Comparison of ENCODE assay signal across 12 mouse cellular contexts in genomic region chr4:82704079-82704830, GRCm38 (mm10). TPM values are rescaled to one million over a fixed set of nuclear protein-coding genes. Genes with fewer than 3 reads are reported as not detected.
DNase-seq lines count a peak whose midpoint lies in the region; ATAC-seq and TF ChIP-seq lines count a peak whose summit lies in the region.
"Had no signal": no experiment of that assay in that cellular context is flagged by ENCODE, and none has a peak within 500 bp of the region (broad histone marks: within the 10 kb centered on the region; RNA-seq: fewer than 3 reads in every experiment).

No protein-coding gene starts in this region.

- H3K4me2 ChIP-seq in embryonic facial prominence, embryonic 11.5 days (ENCODE audit: low read depth, low read length), result peak overlapping the region; percentile 1; the same call in 1 of the 2 replicates
- peak overlapping the region; percentile 41 for H3K4me2 ChIP-seq in forebrain, postnatal 0 days (ENCODE audit: low read depth)
- H3K4me2 ChIP-seq in midbrain, embryonic 13.5 days (replicated peaks), result peak overlapping the region; percentile 40

- 0 out of 2 replicates have a peak overlapping the region, but pooled peaks have one; percentile 9 for H3K27ac ChIP-seq in embryonic facial prominence, embryonic 11.5 days (replicated peaks; ENCODE audit: low read depth, low read length)
- no peak overlapping the region; the same call in 1 of the 2 replicates for H3K27ac ChIP-seq in forebrain, postnatal 0 days (ENCODE audit: low read depth, low read length)
- peak overlapping the region; percentile 72 for H3K27ac ChIP-seq in midbrain, embryonic 13.5 days
- H3K27ac ChIP-seq: liver, embryonic 14.5 days had no signal

- H3K36me3 ChIP-seq in embryonic facial prominence, embryonic 11.5 days (replicated peaks; ENCODE audit: control insufficient read depth, insufficient read depth, low read depth, low read length), result no peaks in the 10 kb centered on the region
- H3K36me3 ChIP-seq in forebrain, postnatal 0 days (ENCODE audit: insufficient read depth), result no peaks in the 10 kb centered on the region
- H3K36me3 ChIP-seq in midbrain, embryonic 13.5 days, result no peaks in the 10 kb centered on the region

- H3K4me3 ChIP-seq in embryonic facial prominence, embryonic 11.5 days (ENCODE audit: low read depth, low read length), result no peak overlapping the region
- peak overlapping the region; percentile 21 for H3K4me3 ChIP-seq in forebrain, postnatal 0 days (ENCODE audit: low read depth, low read length)
- H3K4me3 ChIP-seq in midbrain, embryonic 13.5 days (replicated peaks), result peak overlapping the region; percentile 20

- no peak for TF ChIP-seq CTCF in forebrain, postnatal 0 days (IDR thresholded peaks at IDR 0.05; ENCODE audit: low read depth)

- H3K9me3 ChIP-seq in embryonic facial prominence, embryonic 11.5 days (replicated peaks; ENCODE audit: control insufficient read depth, low read length), result no peaks in the 10 kb centered on the region
- H3K9me3 ChIP-seq in forebrain, postnatal 0 days (ENCODE audit: low read length), result no peaks in the 10 kb centered on the region
- no peaks in the 10 kb centered on the region for H3K9me3 ChIP-seq in midbrain, embryonic 13.5 days

- peak; percentile 29 for DNase-seq in Muller cell, postnatal 12 days (ENCODE audit: inconsistent ontology term)
- no peak for DNase-seq in embryonic facial prominence, embryonic 11.5 days (ENCODE audit: low spot score)
- peak; percentile 22 for DNase-seq in forebrain, postnatal 0 days
- no peak for DNase-seq in adrenal gland, adult 8-10 months
- DNase-seq in urinary bladder, postnatal 25 days (ENCODE audit: low spot score), result no peak
- no peak for DNase-seq in frontal cortex, postnatal 25 days (ENCODE audit: low spot score in 2 of 2)
- DNase-seq: adrenal gland, postnatal 14 days; embryo, embryonic 11 days; gastrocnemius, postnatal 14 days had no signal

- no peak overlapping the region for H3K9ac ChIP-seq in embryonic facial prominence, embryonic 11.5 days (replicated peaks; ENCODE audit: low read length)
- peak overlapping the region; percentile 25; the same call in 1 of the 2 replicates for H3K9ac ChIP-seq in forebrain, postnatal 0 days
- H3K9ac ChIP-seq in midbrain, embryonic 13.5 days (replicated peaks), result 0 out of 2 replicates have a peak overlapping the region, but pooled peaks have one; percentile 3
- H3K9ac ChIP-seq: liver, embryonic 14.5 days had no signal

- no peaks in the 10 kb centered on the region for H3K4me1 ChIP-seq in embryonic facial prominence, embryonic 11.5 days (ENCODE audit: control insufficient read depth, insufficient read depth, low read length)
- 0 out of 2 replicates have a peak, but pooled peaks cover 2% of the 10 kb centered on the region for H3K4me1 ChIP-seq in forebrain, postnatal 0 days (ENCODE audit: insufficient read depth)
- peaks cover 32% of the 10 kb centered on the region for H3K4me1 ChIP-seq in midbrain, embryonic 13.5 days (replicated peaks)

- H3K27me3 ChIP-seq in embryonic facial prominence, embryonic 11.5 days (ENCODE audit: control insufficient read depth, insufficient read depth, low read length), result no peaks in the 10 kb centered on the region
- peaks cover 3% of the 10 kb centered on the region; the same call in 1 of the 2 replicates for H3K27me3 ChIP-seq in forebrain, postnatal 0 days (ENCODE audit: insufficient read depth, low read length)
- H3K27me3 ChIP-seq in midbrain, embryonic 13.5 days, result no peaks in the 10 kb centered on the region

- WGBS in embryonic facial prominence, embryonic 11.5 days, result 72% methylated on average over 19 of the region's 19 CpGs
- WGBS in forebrain, postnatal 0 days, result 12% methylated on average over 19 of the region's 19 CpGs
- WGBS in midbrain, embryonic 13.5 days, result 47% methylated on average over 19 of the region's 19 CpGs

- ATAC-seq in embryonic facial prominence, embryonic 11.5 days (replicated peaks; ENCODE audit: insufficient number of reproducible peaks, low FRiP score, low TSS enrichment, low read depth), result no peak
- no peak for ATAC-seq in forebrain, postnatal 0 days
- peak; percentile 42 for ATAC-seq in midbrain, embryonic 13.5 days
- ATAC-seq: intestine, postnatal 0 days had no signal

RNA-seq across cellular contexts. Expression of gene Nfib, which starts 1.3 kb away (rescaled TPM):
- polyA plus RNA-seq in embryonic facial prominence, embryonic 11.5 days (2014; fragmentation: Nextera tagmentation; extraction: Ambion mirVana), result 30.9 and 33.3 TPM in 2 replicates
- total RNA-seq in forebrain, postnatal 0 days (2014; rRNA removed), result 114 and 135 TPM in 2 replicates
- polyA plus RNA-seq in forebrain, postnatal 0 days (2015; fragmentation: Nextera tagmentation; extraction: Ambion mirVana), result 40.2 and 69.0 TPM in 2 replicates
- 56.1 and 58.4 TPM in 2 replicates for polyA plus RNA-seq in midbrain, embryonic 13.5 days (2015; fragmentation: Nextera tagmentation; extraction: Ambion mirVana)
- total RNA-seq in adrenal gland, adult 8-10 months (2022), result 100 to 1,000 TPM in 2 of 4 experiments, 10 to 100 TPM in 2; 86.8 to 108 (median 98.2) TPM

Comparison
In these comparisons a context has a peak if more than half of its experiments do, and no peak if none do; other contexts are left out.
1. DNase-seq: peak in Muller cell, postnatal 12 days (single experiment) and forebrain, postnatal 0 days (single experiment); none in embryonic facial prominence, embryonic 11.5 days (single experiment), adrenal gland, adult 8-10 months (single experiment), urinary bladder, postnatal 25 days (single experiment) and frontal cortex, postnatal 25 days (0 of 2).
2. Peak in every context shown above with its lines, with median percentiles within 50 percentile points of each other: H3K4me2 ChIP-seq.